Mouse (Mus musculus) MN1 (cell line): ENCODE data around the gene Gm10577.

Experiments
- DNase-seq: peaks from one replicate; pipeline ENCODE4 v3.0.0-alpha.2; 2016; ENCODE audit warnings: low spot score

Gm10577 gene

GRCm38 (mm10) chr4:100995617-100996016, 24.9 kb downstream of the Gm10577 start:
- DNase-seq = no peak

- DNase-seq = no peak
These were observed 25.8 kb downstream of the Gm10577 start for GRCm38 (mm10) chr4:100994442-100995255.

GRCm38 (mm10) chr4:100992086-100992485, 28.4 kb downstream of the Gm10577 start:
- no peak for DNase-seq

- DNase-seq = no peak
These were observed 29.5 kb downstream of the Gm10577 start for GRCm38 (mm10) chr4:100990996-100991395.

GRCm38 (mm10) chr4:100988231-100988799, 32.2 kb downstream of the Gm10577 start:
- DNase-seq = no peak

- DNase-seq = no peak
These were observed 33.3 kb downstream of the Gm10577 start for GRCm38 (mm10) chr4:100987187-100987586.

- no peak for DNase-seq
These were observed 43.0 kb downstream of the Gm10577 start for GRCm38 (mm10) chr4:100977522-100977921.

GRCm38 (mm10) chr4:100974455-100975035, 46.0 kb downstream of the Gm10577 start:
- DNase-seq = no peak

- DNase-seq = no peak
These were observed 46.6 kb downstream of the Gm10577 start for GRCm38 (mm10) chr4:100973641-100974454.
